Mouse (Mus musculus) layer of hippocampus, postnatal 14 days (tissue): ENCODE data around the gene Tfdp2. TPM values are rescaled to one million over a fixed set of nuclear protein-coding genes. Genes with fewer than 3 reads are reported as not detected.

ENCODE experiments used
- DNase-seq, 2 experiments: peaks; one replicate each; pipeline ENCODE4 v3.0.0; 2021 to 2022; ENCODE audit warnings: low spot score in 2 of 2, mixed read lengths in 1 of 2
- total RNA-seq, 2 experiments: library from RNA; stranded (reverse); gene quantifications; 2 replicates each; pipeline ENCODE4 v1.2.3; 2021

The Tfdp2 gene
- total RNA-seq, 2 experiments from 2014 or later, result 28.5 to 28.7 TPM

DNA sequence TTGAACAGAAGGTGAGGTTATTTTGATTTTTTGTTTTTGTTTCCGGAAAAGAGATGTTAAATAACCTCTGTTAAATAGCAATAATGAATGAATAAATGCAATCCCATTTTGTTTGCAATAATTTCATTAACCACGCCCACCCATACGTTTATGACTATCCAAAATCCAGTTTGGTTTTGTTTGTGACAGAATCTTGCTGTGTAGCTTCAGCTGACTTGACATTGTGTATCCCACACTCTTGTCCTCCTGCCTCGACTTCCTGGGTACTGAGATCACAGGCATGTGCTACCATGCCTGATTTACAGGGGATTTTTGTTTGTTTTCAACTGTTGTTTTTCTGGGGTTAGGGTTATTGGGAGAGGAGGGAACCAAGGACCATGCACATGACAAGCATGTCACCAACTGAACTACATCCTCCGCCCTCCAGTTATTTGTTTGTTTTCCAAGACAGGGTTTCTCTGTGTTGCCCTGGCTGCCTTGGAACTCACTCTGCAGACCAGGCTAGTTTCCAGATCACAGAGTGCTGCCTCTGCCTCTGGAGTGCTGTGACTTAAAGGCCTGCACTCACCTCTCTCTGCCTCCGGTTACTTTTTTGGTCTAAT, 169.3 kb downstream of the Tfdp2 start:
- no peak for DNase-seq

GRCm38 (mm10) chr9:96369654-96370384, 173.7 kb downstream of the Tfdp2 start:
- DNase-seq, result no peak

DNA sequence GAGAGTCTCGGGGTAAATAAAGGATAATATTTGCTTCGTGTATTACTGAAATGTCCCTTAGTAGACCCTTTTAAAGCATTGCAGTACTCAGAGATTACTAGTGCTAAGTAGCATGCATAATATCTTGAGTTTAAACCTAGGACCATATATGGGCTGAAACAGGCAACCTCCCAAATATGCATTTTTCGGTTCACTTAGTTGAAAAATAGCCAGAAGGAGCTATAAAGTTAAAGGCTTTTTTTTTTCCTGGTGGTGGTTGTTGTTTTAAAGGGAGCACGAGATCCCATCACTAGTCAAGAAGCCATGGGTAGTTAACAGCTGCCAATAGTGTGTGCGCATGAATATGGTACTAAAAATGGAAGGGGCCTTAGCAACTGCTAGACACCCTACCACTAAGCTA, 175.0 kb downstream of the Tfdp2 start:
- DNase-seq, result no peak

Other genes starting within 250 kb of the Tfdp2 start
- gene Xrn1, start 241.5 kb upstream of the Tfdp2 start, total RNA-seq, result 10 to 100 TPM; 27.6 to 32.1 TPM
- 1 to 10 TPM; 5.3 to 7.3 TPM for gene Gk5, start 76.9 kb upstream of the Tfdp2 start, total RNA-seq
- gene Atp1b3, start 168.2 kb downstream of the Tfdp2 start, total RNA-seq, result 10 to 100 TPM; 85.4 to 85.6 TPM